Mouse (Mus musculus) spleen, postnatal 10 days (tissue): ENCODE measurements around the gene Arrdc2.

Experiments used
- DNase-seq, 2 experiments: peaks; one replicate each; pipeline ENCODE4 v3.0.0; 2021 to 2022; ENCODE audit warnings: low spot score in 2 of 2

Gene Arrdc2

DNA sequence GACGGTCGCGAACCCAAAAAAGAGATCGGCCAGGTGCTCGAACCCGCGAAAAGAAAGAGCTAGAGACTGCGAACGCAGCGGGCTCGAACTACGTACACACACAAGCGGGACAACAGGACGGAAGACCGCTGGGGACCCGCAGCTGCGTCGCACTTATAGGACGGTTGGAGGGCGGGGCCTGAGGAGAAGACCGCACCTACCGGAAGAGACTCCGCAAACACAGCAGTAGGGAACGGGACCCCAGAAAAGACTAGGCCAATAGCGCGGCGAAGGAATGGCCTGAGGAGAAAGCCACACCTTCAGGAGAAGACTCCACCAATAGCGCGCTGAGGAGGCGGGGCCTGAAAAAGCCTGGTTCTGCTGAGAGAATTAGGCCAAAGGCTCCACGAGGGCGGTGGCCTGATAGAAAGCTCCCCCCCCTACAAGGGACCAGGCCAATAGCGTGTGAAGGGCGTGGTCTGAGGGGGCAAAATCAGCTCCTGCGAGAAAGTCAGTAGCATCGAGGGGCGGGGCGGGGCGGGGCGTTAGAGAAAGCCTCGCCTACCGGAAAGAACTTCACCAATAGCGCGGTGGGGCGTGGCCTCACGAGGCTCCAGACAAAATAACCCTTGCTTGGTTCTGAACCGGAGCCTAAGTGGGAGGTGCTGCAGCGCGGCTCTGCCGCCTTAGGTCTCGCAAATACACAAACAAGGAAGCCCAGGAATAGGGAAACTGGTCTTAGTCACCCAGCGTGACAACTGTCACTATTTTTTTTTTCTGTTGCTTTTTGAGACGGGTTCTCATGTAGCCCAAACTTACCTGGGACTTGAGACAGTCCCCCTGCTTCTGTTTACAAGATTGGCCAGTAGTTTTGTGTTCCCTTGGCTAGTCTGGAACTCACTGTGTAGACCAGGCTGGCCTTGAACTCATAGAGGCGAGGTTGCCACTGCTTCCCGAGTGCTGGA, at the start of gene Arrdc2:
Gene Arrdc2 (minus strand): TSS at position 313 of the 944 bp plus-strand sequence.
- DNase-seq, result peak; percentile 96 to 100

- peak in 1 of 2 experiments; percentile 78 for DNase-seq
Measured at GRCm38 (mm10) chr8:70887669-70888068, 48.1 kb upstream of the Arrdc2 start.

- peak in 1 of 2 experiments; percentile 71 for DNase-seq
Measured at GRCm38 (mm10) chr8:70885612-70886011, 46.1 kb upstream of the Arrdc2 start.

DNA sequence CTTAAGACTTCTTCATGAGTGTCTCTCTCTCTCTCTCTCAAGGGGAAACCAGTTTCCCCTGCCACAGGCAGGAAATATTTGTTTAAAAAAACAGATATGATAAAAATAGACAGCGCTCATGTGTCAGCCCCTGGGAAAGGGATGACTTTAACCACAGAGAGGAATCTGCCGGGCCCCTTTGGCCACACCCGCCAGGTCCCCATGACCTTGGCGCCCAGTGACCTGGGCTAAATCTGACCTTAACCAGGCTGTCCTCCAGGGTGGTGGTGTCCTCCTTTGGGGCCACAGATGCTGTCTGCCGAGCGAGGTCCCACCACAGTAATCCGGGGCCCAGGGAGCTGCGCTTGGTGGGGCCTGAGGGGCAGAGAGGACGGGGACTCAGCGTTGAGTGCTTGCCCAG, 45.2 kb upstream of the Arrdc2 start:
- DNase-seq, result no peak

DNA sequence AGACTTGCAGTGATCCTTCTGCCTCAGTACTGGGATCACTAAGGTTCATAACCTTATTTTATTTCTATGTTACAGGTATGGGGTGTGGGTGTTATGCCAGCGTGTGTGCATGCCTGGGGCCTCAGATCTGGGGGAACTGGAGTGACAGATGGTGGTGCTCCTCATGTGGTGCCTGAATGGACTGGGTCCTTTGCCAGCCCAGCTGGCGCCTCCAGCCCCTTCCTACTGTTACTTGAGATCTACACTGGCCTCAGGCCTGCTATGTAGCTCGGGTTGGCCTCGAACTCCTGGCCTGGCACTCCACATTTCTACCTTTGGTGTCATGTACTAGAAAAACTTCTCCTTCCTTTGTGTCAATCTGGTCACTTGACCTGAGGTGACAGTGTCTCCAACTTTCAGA, 44.7 kb upstream of the Arrdc2 start:
- no peak for DNase-seq

- DNase-seq, result no peak
Measured at GRCm38 (mm10) chr8:70880546-70880945, 41.0 kb upstream of the Arrdc2 start.

DNA sequence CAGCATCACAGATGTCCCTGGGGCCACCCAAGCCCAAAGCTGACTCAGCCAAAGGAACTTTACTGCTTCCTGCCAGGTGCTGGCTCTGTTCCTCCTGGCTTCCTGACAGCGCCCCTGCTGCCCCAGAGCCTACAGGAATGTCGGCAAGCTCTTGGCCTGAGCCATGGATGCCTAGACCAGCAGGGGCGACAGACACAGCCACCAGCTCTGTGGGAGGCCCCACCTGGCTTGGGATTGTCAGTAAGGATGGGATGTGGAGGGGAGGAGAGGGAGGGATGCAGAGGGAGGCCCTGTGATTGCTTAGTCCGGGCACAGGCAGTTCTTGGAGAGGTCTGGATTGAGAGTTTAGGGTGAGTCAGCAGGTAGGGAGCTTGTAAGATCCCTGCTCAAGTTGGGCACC, 40.6 kb upstream of the Arrdc2 start:
- DNase-seq, result no peak

DNA sequence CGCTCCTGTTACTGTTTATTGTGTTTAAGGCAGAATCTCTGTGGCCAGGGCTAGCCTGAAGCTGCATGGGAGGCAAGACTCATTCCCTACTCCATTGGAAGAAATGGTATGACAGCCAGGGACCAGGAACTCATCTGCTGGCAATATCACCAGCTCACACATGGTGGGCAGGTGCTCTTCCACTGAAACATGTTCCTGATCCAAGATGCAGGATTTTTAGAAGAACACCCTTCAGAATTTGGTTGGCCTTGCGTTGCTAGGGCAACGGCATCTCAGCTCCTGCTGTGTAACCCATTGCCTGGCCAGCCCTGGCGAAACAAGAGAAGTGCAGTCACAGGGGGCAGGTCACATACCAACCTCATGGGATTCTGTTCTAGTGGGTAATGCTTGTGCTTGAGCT, 40.0 kb upstream of the Arrdc2 start:
- no peak for DNase-seq

- DNase-seq, result no peak
Measured at GRCm38 (mm10) chr8:70878178-70878577, 38.7 kb upstream of the Arrdc2 start.

GRCm38 (mm10) chr8:70876382-70876781, 36.9 kb upstream of the Arrdc2 start:
- no peak for DNase-seq

DNA sequence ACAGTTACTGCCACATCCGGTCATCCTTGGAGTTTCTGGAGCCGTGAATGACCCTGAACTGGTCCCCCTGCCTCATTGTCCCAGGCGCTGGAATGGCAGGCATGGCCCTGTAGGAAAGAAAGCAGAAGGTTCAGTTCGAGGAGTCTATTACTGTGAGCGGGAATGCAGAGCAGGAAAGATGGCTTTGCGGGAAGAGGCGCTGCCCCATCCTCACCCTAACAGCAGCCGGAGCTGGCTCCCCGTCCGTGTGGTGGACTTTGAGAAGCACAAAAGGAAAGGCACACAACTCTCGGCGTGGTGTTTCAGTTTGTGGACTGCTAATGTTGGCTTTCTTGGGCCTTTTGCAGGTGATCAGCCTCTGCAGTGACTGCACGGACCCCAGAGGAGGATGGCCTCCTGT, 34.9 kb upstream of the Arrdc2 start:
- no peak for DNase-seq

DNA sequence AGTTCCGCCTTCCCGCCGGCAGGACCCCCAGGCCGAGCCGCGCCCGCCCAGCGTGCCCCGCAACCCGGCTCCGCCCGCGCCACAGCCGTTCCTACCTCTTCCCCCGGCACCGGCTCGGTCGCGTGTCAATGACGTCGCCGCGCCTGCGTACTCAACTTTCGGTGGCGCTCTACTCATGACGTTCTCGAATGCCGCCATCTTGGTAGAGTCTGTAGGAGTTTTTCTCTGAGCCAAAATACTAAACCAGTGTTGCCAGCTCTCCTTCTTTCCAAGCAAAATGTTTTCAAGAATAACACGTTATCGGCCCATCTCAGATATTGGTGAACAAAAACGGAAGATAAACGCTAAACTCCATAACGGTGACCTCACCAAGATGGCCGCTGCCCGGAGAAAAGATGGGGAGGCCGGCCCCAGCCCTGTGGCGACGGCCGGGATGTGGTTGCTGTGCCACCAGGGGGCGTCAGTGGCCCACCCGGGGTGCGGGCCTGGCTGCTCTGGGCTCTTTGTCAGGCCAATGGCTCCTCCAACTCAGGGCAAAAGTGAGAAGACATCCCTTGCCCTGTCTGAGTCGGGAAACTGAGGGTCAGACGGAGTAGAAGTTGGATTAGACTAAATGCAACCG, 34.0 kb upstream of the Arrdc2 start, which contains the start of gene Ccdc124:
Gene Ccdc124 (minus strand): TSS at position 572 of the 622 bp plus-strand sequence.
- DNase-seq, result peak; percentile 94 to 97

- no peak for DNase-seq
Measured at GRCm38 (mm10) chr8:70872643-70873363, 33.3 kb upstream of the Arrdc2 start.

DNA sequence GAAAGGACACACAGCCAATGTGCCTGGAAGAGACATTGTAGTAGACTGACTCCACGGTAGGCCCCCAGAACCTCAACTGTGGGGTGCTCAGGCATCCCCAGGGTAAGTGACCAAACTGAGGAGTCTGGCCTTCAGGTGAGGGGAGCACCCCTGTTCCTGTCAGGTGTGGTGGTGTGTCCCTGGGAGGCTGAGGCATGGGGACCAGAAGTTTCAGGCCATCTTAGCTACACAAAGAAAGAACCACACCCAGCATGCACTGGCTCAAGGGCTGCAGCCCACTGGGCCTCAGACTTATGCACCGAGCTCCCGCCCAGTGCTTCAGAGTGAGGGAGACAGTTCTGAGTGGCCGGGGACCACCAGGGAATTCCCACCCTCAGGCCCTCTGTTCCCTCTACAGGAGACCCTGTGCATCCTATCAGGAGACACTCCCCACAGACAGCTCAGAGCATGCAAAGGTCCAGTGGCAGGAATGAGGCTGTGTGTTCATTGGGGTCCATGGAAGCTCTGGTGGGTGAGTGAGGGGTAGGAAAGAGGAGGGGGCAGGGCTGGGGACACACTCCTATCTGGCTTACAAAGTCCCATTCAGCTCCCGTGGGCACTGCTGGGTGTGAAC, 31.8 kb upstream of the Arrdc2 start:
- no peak for DNase-seq

GRCm38 (mm10) chr8:70869601-70870041, 30.1 kb upstream of the Arrdc2 start:
- DNase-seq, result peak; percentile 70 to 85

GRCm38 (mm10) chr8:70869199-70869571, 29.7 kb upstream of the Arrdc2 start:
- no peak for DNase-seq

- peak in 1 of 2 experiments; percentile 82 for DNase-seq
Measured at GRCm38 (mm10) chr8:70868559-70869198, 29.2 kb upstream of the Arrdc2 start.

DNA sequence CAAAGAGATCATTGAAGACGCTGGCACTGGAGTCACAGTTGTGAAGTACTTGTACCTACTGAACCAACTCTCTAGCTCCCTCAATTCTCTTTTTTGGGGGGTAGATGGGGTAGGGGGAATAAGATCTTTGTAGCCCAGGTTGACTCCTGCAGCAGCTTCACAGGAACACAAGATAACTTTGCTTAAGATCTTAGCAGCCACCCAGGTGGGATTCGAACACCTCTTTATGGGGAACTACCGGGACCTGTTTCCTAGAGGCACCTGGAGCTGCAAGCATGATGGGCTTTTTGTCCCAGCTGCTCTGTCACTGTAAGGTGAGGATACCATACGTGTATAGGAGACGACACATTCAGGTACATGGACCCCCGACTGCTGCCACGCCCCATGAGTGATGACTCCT, 27.0 kb upstream of the Arrdc2 start:
- no peak for DNase-seq

DNA sequence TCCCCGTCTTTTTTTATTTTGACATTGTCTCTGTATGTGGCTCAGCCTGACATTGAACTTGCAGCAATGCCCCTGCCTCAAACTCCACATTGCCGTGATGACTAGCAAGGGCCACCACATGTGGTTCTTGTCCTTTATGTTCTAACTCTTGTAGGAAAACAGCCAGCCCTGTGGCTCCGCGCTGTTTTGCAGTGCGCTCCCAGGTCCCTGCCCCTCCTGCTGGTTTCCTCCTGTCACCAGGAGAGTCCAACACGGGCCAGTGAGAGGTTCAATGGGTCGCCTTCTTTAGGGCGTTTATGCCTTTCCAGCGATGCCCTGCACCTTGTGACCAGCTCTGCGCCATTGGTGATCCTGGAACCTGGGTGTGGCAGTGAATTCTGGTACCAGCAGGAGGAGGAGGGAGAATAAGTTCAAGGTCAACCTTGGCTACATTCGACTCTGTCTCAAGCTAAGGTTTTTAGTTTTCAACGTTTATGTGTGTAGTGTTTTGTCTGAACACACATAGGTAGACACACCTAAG, 26.5 kb upstream of the Arrdc2 start:
- DNase-seq, result no peak

- DNase-seq, result peak; percentile 95 to 99
Measured at GRCm38 (mm10) chr8:70865350-70866000, 26.0 kb upstream of the Arrdc2 start.
